Mouse (Mus musculus) spleen, adult 2 months (tissue): ENCODE data around the gene P2ry12.

Source experiments
- CTCF ChIP-seq: fragments of 200-500 bp; IDR thresholded peaks from 2 replicates; pipeline ENCODE4 v1.5.1; 2011; ENCODE audit warnings: mild to moderate bottlenecking, inconsistent platforms; ENCODE audit not compliant: insufficient read depth, insufficient read length, insufficient replicate concordance; ENCODE audit errors: extremely low read depth
- POLR2A ChIP-seq: fragments of 200-500 bp; IDR thresholded peaks from 2 replicates; pipeline ENCODE4 v1.6.1; 2011; ENCODE audit warnings: low read depth, low read length, inconsistent platforms

DNA sequence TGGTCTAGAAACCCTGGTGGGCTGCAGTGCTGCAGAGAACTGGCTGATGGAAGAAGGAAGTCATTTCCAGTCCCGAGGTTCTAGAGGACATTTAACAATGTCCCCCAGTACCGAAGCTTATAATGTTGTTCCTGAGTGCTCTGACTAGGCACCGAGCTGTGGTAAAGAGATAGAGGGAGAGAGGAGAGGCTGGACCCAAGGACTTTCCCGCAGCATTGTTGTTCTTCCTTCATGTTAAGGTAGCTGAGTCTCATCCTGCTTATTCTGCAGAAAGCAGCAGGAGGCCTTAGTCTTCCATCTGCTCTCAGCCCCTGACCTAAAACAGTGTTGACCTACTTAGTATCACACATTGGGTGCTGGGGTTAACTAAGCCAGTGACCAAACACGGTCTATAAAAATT lies 85.8 kb downstream of the P2ry12 start:
- no peak for TF ChIP-seq CTCF
- no peak for TF ChIP-seq POLR2A
